Mouse (Mus musculus) forebrain, embryonic 14.5 days (tissue): Measurements from ENCODE around the gene Sohlh1. TPM values are rescaled to one million over a fixed set of nuclear protein-coding genes. Genes with fewer than 3 reads are reported as not detected.

Source experiments
- ATAC-seq: fragments of 200-750 bp; cut with Nextera tagmentation; 2 replicates; pipeline ENCODE4 v1.8.0; 2017; ENCODE audit warnings: mild to moderate bottlenecking, moderate library complexity
- DNase-seq: peaks from one replicate; pipeline ENCODE4 v3.0.0-alpha.2; 2015; ENCODE audit warnings: low spot score
- H3K27ac ChIP-seq: fragments of 300-500 bp; sonication (generic); 2 replicates; pipeline ENCODE4 v1.5.1; 2014; ENCODE audit warnings: low read depth, mild to moderate bottlenecking, control low read depth, low read length, moderate library complexity
- H3K27me3 ChIP-seq: fragments of 300-500 bp; sonication (generic); replicated peaks from 2 replicates; pipeline ENCODE4 v1.6.1; 2014; ENCODE audit warnings: low read length, control low read depth, mixed read lengths; ENCODE audit not compliant: control insufficient read depth, insufficient read depth
- H3K36me3 ChIP-seq: fragments of 300-500 bp; sonication (generic); 2 replicates; pipeline ENCODE4 v1.6.1; 2014; ENCODE audit warnings: low read length, control low read depth; ENCODE audit not compliant: control insufficient read depth, insufficient read depth
- H3K4me1 ChIP-seq: fragments of 300-500 bp; sonication (generic); 2 replicates; pipeline ENCODE4 v1.6.1; 2014; ENCODE audit warnings: antibody characterized with exemption, low read length, control low read depth; ENCODE audit not compliant: control insufficient read depth, insufficient read depth
- H3K4me2 ChIP-seq: fragments of 300-500 bp; sonication (generic); 2 replicates; pipeline ENCODE4 v1.6.1; 2014; ENCODE audit warnings: mild to moderate bottlenecking, control low read depth, low read length
- H3K4me3 ChIP-seq: fragments of 300-500 bp; sonication (generic); 2 replicates; pipeline ENCODE4 v1.5.1; 2014; ENCODE audit warnings: low read depth, low read length, control low read depth
- H3K9ac ChIP-seq: fragments of 300-500 bp; sonication (generic); 2 replicates; pipeline ENCODE4 v1.6.1; 2014; ENCODE audit warnings: mild to moderate bottlenecking, low read length, control low read depth, moderate library complexity
- H3K9me3 ChIP-seq: fragments of 300-500 bp; sonication (generic); replicated peaks from 2 replicates; pipeline ENCODE4 v1.6.1; 2016; ENCODE audit warnings: low read length, control low read depth, mixed read lengths; ENCODE audit not compliant: control insufficient read depth
- WGBS: fragments of 180-500 bp; shearing (Covaris S2); extraction: QIAGEN DNeasy Blood & Tissue Kit; methylation state at CpG from one replicate; pipeline ENCODE4 v1.1.7; 2014; 5-methylcytosine and 5-hydroxymethylcytosine counted together
- polyA plus RNA-seq: library from polyadenylated mRNA; unstranded; fragments of >200 nt; fragmentation: Nextera tagmentation; extraction: Ambion mirVana; gene quantifications from 2 replicates; pipeline ENCODE4 v1.2.1, GENCODE M21; 2014

Gene Sohlh1
- polyA plus RNA-seq, 1 experiment from 2014 or later = not detected

- WGBS = 86% methylated on average over 5 of the region's 5 CpGs
- Histone ChIP-seq H3K9ac (no peak overlapping the region), H3K4me3 (no peak overlapping the region), H3K4me2 (no peak overlapping the region), H3K4me1 (no peaks in the 10 kb centered on the region), H3K27me3 (no peaks in the 10 kb centered on the region), H3K9me3 (no peaks in the 10 kb centered on the region), H3K36me3 (no peaks in the 10 kb centered on the region), H3K27ac (no peak overlapping the region)
- no peak for DNase-seq
- no peak for ATAC-seq
These were observed 7.0 kb upstream of the Sohlh1 start for GRCm38 (mm10) chr2:25853998-25854397.

GRCm38 (mm10) chr2:25852626-25853025 is 5.6 kb upstream of the Sohlh1 start:
- H3K9me3 ChIP-seq = no peaks in the 10 kb centered on the region
- no peak for DNase-seq
- no peak overlapping the region for H3K9ac ChIP-seq
- 51% methylated on average over 3 of the region's 3 CpGs for whole genome bisulfite sequencing
- no peak overlapping the region for H3K27ac ChIP-seq
- H3K4me1 ChIP-seq = no peaks in the 10 kb centered on the region
- no peaks in the 10 kb centered on the region for H3K36me3 ChIP-seq
- ATAC-seq = no peak
- H3K4me2 ChIP-seq = no peak overlapping the region
- no peak overlapping the region for H3K4me3 ChIP-seq
- no peaks in the 10 kb centered on the region for H3K27me3 ChIP-seq

- no peak for ATAC-seq
- Histone ChIP-seq H3K4me3 (no peak overlapping the region), H3K27ac (no peak overlapping the region), H3K9me3 (no peaks in the 10 kb centered on the region), H3K4me2 (no peak overlapping the region), H3K27me3 (no peaks in the 10 kb centered on the region), H3K4me1 (no peaks in the 10 kb centered on the region), H3K9ac (no peak overlapping the region), H3K36me3 (no peaks in the 10 kb centered on the region)
- 9% methylated on average over 4 of the region's 4 CpGs for WGBS
- DNase-seq = peak; percentile 28
These were observed 3.3 kb upstream of the Sohlh1 start for GRCm38 (mm10) chr2:25850330-25850729.

- H3K4me1 ChIP-seq = 0 out of 2 replicates have a peak, but pooled peaks cover 4% of the 10 kb centered on the region
- no peak overlapping the region for H3K9ac ChIP-seq
- H3K4me2 ChIP-seq = no peak overlapping the region
- 61% methylated on average over 8 of the region's 8 CpGs for WGBS
- no peaks in the 10 kb centered on the region for H3K27me3 ChIP-seq
- DNase-seq = no peak
- H3K9me3 ChIP-seq = no peaks in the 10 kb centered on the region
- H3K36me3 ChIP-seq = no peaks in the 10 kb centered on the region
- H3K4me3 ChIP-seq = no peak overlapping the region
- ATAC-seq = no peak
- H3K27ac ChIP-seq = no peak overlapping the region
These were observed 532 bp downstream of the Sohlh1 start for GRCm38 (mm10) chr2:25846516-25846915.

GRCm38 (mm10) chr2:25844097-25844496 is 3.0 kb downstream of the Sohlh1 start:
- Histone ChIP-seq H3K9ac (no peak overlapping the region), H3K4me3 (no peak overlapping the region), H3K4me2 (no peak overlapping the region), H3K36me3 (no peaks in the 10 kb centered on the region), H3K4me1 (0 out of 2 replicates have a peak, but pooled peaks cover 4% of the 10 kb centered on the region), H3K27me3 (no peaks in the 10 kb centered on the region), H3K27ac (no peak overlapping the region), H3K9me3 (no peaks in the 10 kb centered on the region)
- WGBS = 89% methylated on average over 3 of the region's 3 CpGs
- no peak for DNase-seq
- no peak for ATAC-seq

- DNase-seq (peak; percentile 64), ATAC-seq (no peak)
- Histone ChIP-seq H3K9me3 (no peaks in the 10 kb centered on the region), H3K27ac (peak overlapping the region; percentile 39; the same call in 1 of the 2 replicates), H3K4me3 (no peak overlapping the region), H3K27me3 (no peaks in the 10 kb centered on the region), H3K9ac (peak overlapping the region; percentile 37; the same call in 1 of the 2 replicates), H3K36me3 (no peaks in the 10 kb centered on the region), H3K4me2 (no peak overlapping the region), H3K4me1 (0 out of 2 replicates have a peak, but pooled peaks cover 4% of the 10 kb centered on the region)
- 10% methylated on average over 1 of the region's 1 CpGs for WGBS
These were observed 4.3 kb downstream of the Sohlh1 start for GRCm38 (mm10) chr2:25842758-25843157.

GRCm38 (mm10) chr2:25842161-25842560 is 4.9 kb downstream of the Sohlh1 start:
- Histone ChIP-seq H3K36me3 (no peaks in the 10 kb centered on the region), H3K4me2 (no peak overlapping the region), H3K4me1 (0 out of 2 replicates have a peak, but pooled peaks cover 4% of the 10 kb centered on the region), H3K9me3 (no peaks in the 10 kb centered on the region), H3K27me3 (no peaks in the 10 kb centered on the region), H3K9ac (no peak overlapping the region), H3K4me3 (no peak overlapping the region), H3K27ac (no peak overlapping the region)
- 82% methylated on average over 4 of the region's 4 CpGs for WGBS
- ATAC-seq (no peak), DNase-seq (no peak)

- Histone ChIP-seq H3K27me3 (no peaks in the 10 kb centered on the region), H3K4me3 (no peak overlapping the region), H3K27ac (no peak overlapping the region), H3K4me2 (no peak overlapping the region), H3K36me3 (no peaks in the 10 kb centered on the region), H3K9me3 (no peaks in the 10 kb centered on the region), H3K4me1 (no peaks in the 10 kb centered on the region), H3K9ac (no peak overlapping the region)
- peak; percentile 57 for ATAC-seq
- DNase-seq = peak; percentile 82
- WGBS = 47% methylated on average over 5 of the region's 5 CpGs
These were observed 10.8 kb downstream of the Sohlh1 start for GRCm38 (mm10) chr2:25836291-25836690.

- DNase-seq (no peak), ATAC-seq (no peak)
- no peaks in the 10 kb centered on the region for H3K27me3 ChIP-seq
- no peak overlapping the region for H3K4me2 ChIP-seq
- H3K27ac ChIP-seq = no peak overlapping the region
- no peak overlapping the region for H3K4me3 ChIP-seq
- WGBS = 76% methylated on average over 3 of the region's 3 CpGs
- H3K9me3 ChIP-seq = no peaks in the 10 kb centered on the region
- no peak overlapping the region for H3K9ac ChIP-seq
- no peaks in the 10 kb centered on the region for H3K4me1 ChIP-seq
- no peaks in the 10 kb centered on the region for H3K36me3 ChIP-seq
These were observed 16.3 kb downstream of the Sohlh1 start for GRCm38 (mm10) chr2:25830786-25831185.
